Comparison of ENCODE assay signal across 29 mouse cellular contexts in genomic region chrX:56737848-56738554, GRCm38 (mm10).
"Had no signal": no experiment of that assay in that cellular context is flagged by ENCODE, and none has a peak within 500 bp of the region (broad histone marks: within the 10 kb centered on the region; RNA-seq: fewer than 3 reads in every experiment).

No protein-coding gene starts in this region.

- H3K4me3 ChIP-seq: left cerebral cortex, adult 2 months; limb, embryonic 10.5 days; limb, embryonic 12.5 days; limb, embryonic 13.5 days; limb, embryonic 15.5 days; liver, embryonic 12.5 days; liver, embryonic 13.5 days; liver, embryonic 15.5 days; megakaryocyte, embryonic 14.5 days; midbrain, embryonic 10.5 days; midbrain, embryonic 12.5 days; midbrain, embryonic 13.5 days; midbrain, embryonic 15.5 days; myocyte; neural tube, embryonic 12.5 days; neural tube, embryonic 13.5 days had no signal

- H3K27me3 ChIP-seq: limb, embryonic 12.5 days; limb, embryonic 13.5 days; limb, embryonic 15.5 days; megakaryocyte, embryonic 14.5 days; midbrain, embryonic 12.5 days; midbrain, embryonic 13.5 days; midbrain, embryonic 15.5 days; neural tube, embryonic 12.5 days; neural tube, embryonic 13.5 days had no signal

- ATAC-seq: liver, embryonic 12.5 days; liver, postnatal 0 days; midbrain, embryonic 13.5 days; midbrain, embryonic 15.5 days; midbrain, embryonic 16.5 days had no signal

- H3K36me3 ChIP-seq: limb, embryonic 10.5 days; limb, embryonic 12.5 days; limb, embryonic 13.5 days; limb, embryonic 15.5 days; liver, embryonic 12.5 days; liver, embryonic 13.5 days; liver, embryonic 15.5 days; midbrain, embryonic 12.5 days; midbrain, embryonic 13.5 days; midbrain, embryonic 15.5 days; neural tube, embryonic 12.5 days; neural tube, embryonic 13.5 days had no signal

- H3K9me3 ChIP-seq: limb, embryonic 10.5 days; limb, embryonic 12.5 days; limb, embryonic 13.5 days; limb, embryonic 15.5 days; liver, embryonic 12.5 days; liver, embryonic 13.5 days; liver, embryonic 15.5 days; megakaryocyte, embryonic 14.5 days; midbrain, embryonic 10.5 days; midbrain, embryonic 12.5 days; midbrain, embryonic 13.5 days; midbrain, embryonic 15.5 days; neural tube, embryonic 12.5 days; neural tube, embryonic 13.5 days had no signal

- H3K9ac ChIP-seq: limb, embryonic 12.5 days; limb, embryonic 13.5 days; limb, embryonic 15.5 days; liver, embryonic 12.5 days; liver, embryonic 13.5 days; liver, embryonic 14.5 days; liver, embryonic 15.5 days; liver, postnatal 0 days; midbrain, embryonic 12.5 days; midbrain, embryonic 13.5 days; midbrain, embryonic 15.5 days; neural tube, embryonic 12.5 days; neural tube, embryonic 13.5 days had no signal

- DNase-seq: layer of hippocampus, postnatal 36 days; left cerebral cortex, postnatal 4 days; liver; liver, embryonic 13.5 days; liver, postnatal 0 days; lung, adult 18-20 months; lung, adult 2 months; lung, postnatal 14 days; midbrain, embryonic 14.5 days had no signal

- H3K27ac ChIP-seq: left cerebral cortex, adult 2 months; limb, embryonic 10.5 days; limb, embryonic 12.5 days; limb, embryonic 13.5 days; limb, embryonic 15.5 days; liver, embryonic 12.5 days; liver, embryonic 13.5 days; liver, embryonic 14.5 days; liver, embryonic 15.5 days; macrophage; midbrain, embryonic 10.5 days; midbrain, embryonic 12.5 days; midbrain, embryonic 13.5 days; midbrain, embryonic 15.5 days; neural tube, embryonic 12.5 days; neural tube, embryonic 13.5 days had no signal

- H3K4me1 ChIP-seq: limb, embryonic 12.5 days; limb, embryonic 13.5 days; limb, embryonic 15.5 days; liver, embryonic 12.5 days; liver, embryonic 13.5 days; liver, embryonic 15.5 days; midbrain, embryonic 12.5 days; midbrain, embryonic 15.5 days; neural tube, embryonic 12.5 days had no signal

- H3K4me2 ChIP-seq: limb, embryonic 12.5 days; limb, embryonic 13.5 days; limb, embryonic 15.5 days; liver, embryonic 11.5 days; liver, embryonic 12.5 days; liver, embryonic 13.5 days; liver, embryonic 15.5 days; midbrain, embryonic 11.5 days; midbrain, embryonic 12.5 days; midbrain, embryonic 13.5 days; midbrain, embryonic 15.5 days; neural tube, embryonic 12.5 days; neural tube, embryonic 13.5 days had no signal
